Mouse (Mus musculus) thymus, postnatal 0 days (tissue): ENCODE results near the gene Atrn. TPM values are rescaled to one million over a fixed set of nuclear protein-coding genes. Genes with fewer than 3 reads are reported as not detected.

Source experiments
- DNase-seq: peaks from one replicate; pipeline ENCODE4 v3.0.0-alpha.2; 2015; ENCODE audit warnings: low spot score
- polyA plus RNA-seq: library from polyadenylated mRNA; unstranded; fragments of >200 nt; fragmentation: Nextera tagmentation; extraction: Ambion mirVana; gene quantifications from 2 replicates; pipeline ENCODE4 v1.2.1, GENCODE M21; 2015

Gene Atrn
- polyA plus RNA-seq, 1 experiment from 2014 or later, result 5.0 TPM

DNA sequence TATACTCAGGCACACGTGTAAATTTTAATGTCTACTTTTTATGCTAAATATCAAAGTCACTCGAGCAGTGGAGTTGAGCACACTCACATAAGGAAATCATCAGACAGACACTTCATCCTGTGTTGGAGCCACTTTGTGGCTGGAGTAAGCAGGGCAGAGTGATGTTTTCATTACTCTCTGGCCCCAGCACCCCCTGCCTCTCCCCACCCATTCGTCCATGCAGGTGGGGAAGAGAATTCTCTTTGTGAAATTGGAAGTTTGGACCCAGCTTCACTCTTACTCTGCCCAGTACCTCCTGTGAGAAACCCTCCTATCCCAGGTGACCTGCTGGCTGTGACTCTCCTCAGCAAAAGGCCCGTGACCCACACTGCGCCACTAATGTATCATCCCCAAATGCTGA lies 132.4 kb downstream of the Atrn start:
- no peak for DNase-seq

GRCm38 (mm10) chr2:131040854-131041825 lies 134.8 kb downstream of the Atrn start:
- DNase-seq, result no peak

- DNase-seq, result no peak
Observed at GRCm38 (mm10) chr2:131042988-131043387, 136.7 kb downstream of the Atrn start, which contains the start of gene Gfra4. Gene Gfra4 (minus strand): TSS chr2:131043088.

- DNase-seq, result no peak
Observed at GRCm38 (mm10) chr2:131044354-131044852, 138.1 kb downstream of the Atrn start.

DNA sequence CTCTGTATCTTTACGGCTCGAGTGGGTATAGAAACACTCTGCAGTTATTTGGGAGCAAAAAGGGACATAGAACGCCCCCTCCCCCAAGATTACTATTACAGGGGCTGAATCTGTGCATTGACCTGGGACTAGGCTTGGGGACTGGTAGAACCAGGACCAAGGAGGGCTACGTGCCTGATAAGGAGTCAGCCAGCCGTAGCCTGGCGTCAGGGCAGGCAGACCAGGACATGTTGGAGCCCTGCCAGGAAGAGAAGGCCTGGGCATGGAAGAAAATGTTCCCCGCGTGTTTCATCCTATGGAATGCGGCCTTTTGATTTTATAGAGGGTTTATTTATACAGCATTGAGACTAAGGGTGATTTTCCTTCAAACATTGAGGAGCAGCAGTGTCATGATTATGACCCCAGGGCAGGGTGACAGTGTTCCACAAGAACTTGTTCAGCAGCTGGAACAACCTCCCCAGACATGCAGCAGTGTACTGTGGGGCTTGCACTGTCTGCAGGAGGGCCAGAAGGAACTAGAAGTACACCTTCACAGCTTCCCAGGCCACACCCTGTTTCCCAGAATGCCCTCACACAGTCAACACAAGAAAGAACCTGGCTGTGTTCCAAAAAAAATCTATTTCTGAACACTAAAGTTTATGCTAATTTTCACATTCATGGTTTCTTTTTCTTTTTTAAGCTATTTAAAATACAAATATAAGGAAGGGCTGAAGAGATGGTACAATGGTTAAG lies 138.9 kb downstream of the Atrn start:
- no peak for DNase-seq

DNA sequence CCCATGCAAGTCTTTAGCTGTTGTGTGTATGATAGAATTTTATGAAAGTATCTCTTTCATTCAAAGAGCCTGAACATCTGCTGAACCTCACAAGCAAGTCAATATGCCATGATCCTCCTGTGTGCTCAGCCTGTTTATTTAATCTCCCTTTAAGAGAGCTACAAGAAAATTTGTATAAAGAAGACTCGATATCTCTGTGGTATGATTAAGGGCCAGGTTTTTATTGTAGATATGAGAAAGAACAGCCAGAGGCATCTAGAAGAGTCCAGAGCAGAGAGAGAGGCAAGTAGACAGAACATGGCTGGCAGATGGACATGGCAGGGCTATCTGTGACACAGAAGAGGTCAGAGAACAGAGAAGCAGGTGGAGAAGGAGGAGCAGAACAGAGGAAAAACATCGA lies 139.7 kb downstream of the Atrn start:
- DNase-seq, result no peak

DNA sequence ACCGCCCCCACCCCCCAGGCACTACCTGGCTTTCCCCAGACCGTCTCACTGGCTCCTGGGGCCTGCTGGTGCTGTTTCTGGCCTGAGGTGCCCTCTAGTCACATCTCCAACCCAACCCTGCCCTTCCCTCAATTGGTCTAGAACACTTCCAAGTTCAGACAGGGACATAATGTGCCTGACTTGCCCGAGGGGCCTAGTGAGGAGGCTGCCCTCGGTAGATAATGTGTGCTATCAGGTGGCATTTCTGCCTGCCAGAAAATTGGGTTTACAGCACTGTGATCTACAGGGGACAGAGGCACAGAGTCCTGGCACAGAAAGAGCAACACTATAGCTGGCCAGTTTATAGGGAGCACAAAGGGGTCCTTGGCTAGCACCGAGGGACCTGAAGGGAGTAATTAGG lies 145.7 kb downstream of the Atrn start:
- no peak for DNase-seq

GRCm38 (mm10) chr2:131052862-131053418 lies 146.6 kb downstream of the Atrn start:
- DNase-seq, result no peak

DNA sequence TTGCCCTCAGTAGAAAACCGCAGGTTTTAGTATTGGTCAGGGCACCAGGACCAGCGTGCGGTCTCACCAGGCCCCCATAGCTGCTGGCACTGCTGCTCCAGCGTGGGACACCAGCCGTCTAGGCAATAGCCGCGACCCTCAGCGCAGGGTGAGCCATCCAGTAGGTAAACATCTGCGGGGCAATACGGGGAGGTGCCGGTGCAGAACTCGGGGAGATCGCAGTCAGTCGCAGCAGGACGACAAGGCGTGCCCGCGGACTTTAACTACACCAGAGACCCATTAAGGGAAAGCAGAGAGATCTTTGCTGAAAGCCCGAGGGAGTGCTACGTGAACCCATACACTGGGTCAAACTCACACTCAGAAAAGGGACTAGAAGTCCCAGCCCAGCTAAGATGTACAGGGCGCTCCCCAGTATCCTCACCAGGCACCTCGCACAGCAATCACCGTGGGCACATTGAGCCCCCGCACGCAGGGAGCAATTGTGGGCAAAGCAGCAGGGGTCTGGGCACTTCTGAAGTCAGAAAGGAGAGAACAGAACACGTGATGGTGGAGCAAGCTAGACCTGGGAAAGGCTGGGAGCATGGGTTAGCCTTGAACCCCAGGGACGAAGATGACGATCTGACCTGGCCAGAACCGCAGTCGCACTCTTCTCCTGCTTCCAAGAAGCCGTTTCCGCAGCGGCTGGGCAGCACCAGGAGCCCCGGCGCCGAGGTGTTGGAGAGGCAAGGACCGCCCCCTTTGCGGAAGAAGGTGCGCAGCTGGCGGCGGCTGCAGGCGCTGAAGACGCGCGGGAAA lies 147.8 kb downstream of the Atrn start:
- peak; percentile 22 for DNase-seq

DNA sequence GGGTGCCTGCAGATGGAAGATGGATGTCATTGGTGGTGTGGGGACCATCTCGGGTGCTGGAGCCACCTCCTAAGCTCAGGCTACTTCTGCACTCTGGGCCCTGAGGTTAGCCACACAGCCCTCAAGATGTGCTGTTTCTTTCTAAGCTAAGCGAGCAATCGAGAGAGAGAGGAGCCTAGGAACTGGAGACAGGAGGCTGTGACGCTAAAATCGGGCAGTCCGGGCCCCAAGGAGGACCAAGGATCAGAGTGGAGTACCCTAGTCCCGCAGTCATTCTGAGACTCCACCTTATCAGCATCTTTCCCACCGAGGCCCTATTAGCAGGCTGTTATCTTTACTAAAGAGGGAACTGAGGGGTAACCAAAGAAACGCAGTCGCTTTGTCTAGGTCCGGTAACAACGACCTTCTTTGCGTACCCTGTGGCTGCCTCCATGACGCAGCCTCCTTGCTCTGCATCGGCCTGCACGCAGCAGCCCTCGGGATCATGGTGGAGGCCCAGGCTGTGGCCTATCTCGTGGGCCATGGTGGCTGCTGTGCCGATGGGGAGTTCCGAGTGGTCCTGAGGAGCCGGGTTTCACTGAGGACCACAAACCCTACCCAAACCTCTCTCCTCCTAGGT lies 148.5 kb downstream of the Atrn start:
- no peak for DNase-seq

GRCm38 (mm10) chr2:131055631-131056030 lies 149.3 kb downstream of the Atrn start:
- peak; percentile 63 for DNase-seq

DNA sequence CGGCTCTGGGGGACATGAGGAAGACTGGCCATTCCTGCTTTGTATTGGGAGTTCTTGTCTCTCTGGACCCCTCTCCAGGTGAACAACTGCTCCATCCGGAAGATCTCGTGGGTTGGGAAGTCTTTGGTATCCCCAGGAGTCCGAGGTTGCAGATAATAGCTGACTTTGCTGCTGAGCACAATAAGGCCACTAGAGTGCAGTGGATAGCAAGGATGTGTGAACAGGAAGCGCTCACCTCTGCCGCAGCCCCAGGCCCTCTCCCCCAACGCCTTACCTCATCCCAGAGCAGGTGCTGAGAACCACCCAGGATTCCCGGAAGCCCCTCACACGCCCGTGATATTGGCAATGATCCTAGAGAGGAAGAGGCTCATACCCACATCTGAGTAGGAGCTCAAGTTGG lies 149.9 kb downstream of the Atrn start:
- peak; percentile 56 for DNase-seq

DNA sequence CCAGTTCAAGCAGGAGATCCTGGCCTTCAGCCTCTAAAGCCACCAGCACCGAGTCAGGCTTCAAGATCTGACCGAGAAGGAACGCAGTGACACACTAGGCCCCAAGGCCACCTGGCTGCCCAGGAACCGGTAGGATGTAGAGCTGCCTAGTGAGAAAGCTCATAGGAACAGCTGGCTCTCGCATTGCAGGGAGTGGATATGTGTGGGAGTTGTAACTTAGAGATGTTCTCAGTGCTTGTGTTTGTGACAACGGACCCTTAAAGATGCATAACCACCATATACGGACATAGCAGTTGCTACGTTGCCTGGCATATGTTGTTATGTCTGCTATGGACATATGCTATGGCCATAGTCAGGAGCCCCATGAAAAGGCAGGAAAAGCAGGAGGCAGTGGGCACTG lies 152.4 kb downstream of the Atrn start:
- DNase-seq, result no peak

DNA sequence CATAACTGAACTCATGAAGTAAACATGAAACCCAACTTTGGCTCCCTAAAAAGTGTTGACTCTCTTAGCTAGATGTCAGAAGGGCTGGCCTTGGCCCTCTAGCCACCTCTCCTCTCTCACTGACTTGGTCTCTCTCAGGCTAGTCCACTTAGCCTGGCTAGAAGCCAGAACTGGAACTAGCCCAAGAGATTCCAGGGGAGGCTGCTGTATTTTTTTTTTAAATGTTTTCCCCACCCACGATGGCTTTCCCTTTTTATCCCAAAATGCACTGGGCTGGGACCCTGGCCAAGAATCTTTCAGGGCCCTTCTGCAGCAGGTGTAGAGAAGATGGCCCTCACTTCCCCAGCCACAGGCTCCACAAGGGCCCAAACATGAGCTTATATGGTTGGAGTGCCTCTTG lies 153.1 kb downstream of the Atrn start:
- DNase-seq, result no peak

DNA sequence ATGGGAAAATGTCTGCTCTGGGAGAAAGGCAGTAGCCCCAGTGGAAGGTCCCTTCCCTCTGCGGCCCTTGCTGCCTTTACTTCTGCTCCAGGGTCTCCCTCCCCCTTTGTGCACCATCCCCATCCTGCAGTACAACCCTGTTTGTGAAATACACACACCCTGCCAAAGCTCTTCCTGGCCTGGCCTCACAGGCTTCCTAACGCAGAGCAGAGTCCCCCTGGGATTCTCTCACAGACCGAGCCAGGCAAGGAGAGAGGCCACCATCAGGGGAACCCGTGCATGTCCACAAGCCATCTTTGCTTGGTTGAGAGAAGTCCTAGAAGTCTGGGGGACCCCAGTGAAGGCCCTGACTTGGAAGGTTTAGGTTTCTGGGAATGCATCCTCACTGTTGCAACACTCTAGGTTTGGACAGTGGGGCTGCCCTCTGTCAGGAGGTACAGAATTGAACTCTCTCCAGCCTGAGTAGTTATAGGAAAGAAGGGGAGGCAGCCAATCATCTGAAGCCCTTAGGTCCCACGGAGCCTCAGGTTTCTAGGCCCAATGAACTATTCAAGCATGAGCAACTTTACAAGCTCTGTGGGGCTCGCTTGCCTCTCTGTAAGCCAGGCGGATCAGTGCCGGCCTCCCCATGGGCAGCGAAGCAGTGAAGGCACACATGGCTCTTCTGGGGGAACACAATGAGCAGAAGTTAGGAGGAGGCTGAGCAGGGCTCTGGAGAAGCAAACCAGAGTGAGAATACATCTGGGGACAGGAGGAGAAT lies 153.7 kb downstream of the Atrn start:
- DNase-seq, result no peak

- DNase-seq, result no peak
Observed at GRCm38 (mm10) chr2:131060784-131061183, 154.5 kb downstream of the Atrn start.

DNA sequence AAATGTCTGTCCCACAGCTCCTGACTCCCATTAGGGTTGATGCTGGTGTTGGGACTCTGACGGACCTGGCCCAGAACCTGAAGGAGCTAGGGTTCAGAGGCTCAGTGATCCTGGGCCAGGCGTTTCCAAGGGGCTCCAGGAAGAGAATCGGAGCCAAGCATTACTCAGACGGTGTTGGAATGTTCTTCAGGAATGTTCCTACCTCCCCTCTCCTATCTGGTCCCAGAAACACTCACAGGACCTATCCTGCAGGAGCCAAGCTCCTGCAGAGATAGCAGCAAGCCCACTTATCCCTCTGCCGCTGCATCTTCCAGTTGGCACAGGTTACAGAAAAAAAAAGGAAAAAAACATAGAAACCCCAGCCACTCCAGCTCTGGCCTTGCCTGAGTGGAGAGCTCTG lies 155.3 kb downstream of the Atrn start:
- DNase-seq, result no peak

- no peak for DNase-seq
Observed at GRCm38 (mm10) chr2:131063404-131063864, 157.1 kb downstream of the Atrn start, which contains the start of gene Adam33. Gene Adam33 (minus strand): TSS chr2:131063814.

- no peak for DNase-seq
Observed at GRCm38 (mm10) chr2:131066342-131066741, 160.0 kb downstream of the Atrn start.

DNA sequence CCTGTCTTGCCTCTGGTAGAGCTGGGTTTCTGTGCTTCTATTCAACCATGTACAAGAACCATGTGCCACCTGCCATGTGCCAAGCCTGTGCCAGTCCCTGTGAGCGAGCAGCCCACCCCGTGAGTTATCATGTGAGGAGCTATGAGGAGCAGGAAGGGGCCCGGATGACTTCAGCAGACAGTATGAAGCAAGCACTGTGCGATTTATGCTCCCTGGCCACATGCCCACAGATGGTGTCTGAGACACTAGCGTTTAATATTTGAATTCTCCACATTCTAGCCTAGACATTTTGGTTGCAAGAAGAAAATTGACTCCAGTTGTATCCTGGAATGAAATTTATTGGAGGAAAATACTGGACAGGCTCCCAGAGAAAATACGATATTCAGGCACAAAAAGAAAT lies 161.2 kb downstream of the Atrn start:
- DNase-seq, result no peak
